Mouse (Mus musculus) MEL (cell line): ENCODE measurements around the gene Olfr520. TPM values are rescaled to one million over a fixed set of nuclear protein-coding genes. Genes with fewer than 3 reads are reported as not detected.

ENCODE experiments used
- polyA plus RNA-seq, 2 experiments: library from polyadenylated mRNA; stranded (reverse) in 1 of 2; unstranded in 1 of 2; fragments of >175 nt in 1 of 2; fragments of >200 nt in 1 of 2; gene quantifications; 2 replicates each; pipeline versions ENCODE4 v1.2.1 to v1.2.4; 2012; ENCODE audit warnings: low replicate concordance in 2 of 2, low read depth in 1 of 2; ENCODE audit not compliant: insufficient read length in 2 of 2, insufficient read depth in 1 of 2, missing spikeins in 1 of 2
- total RNA-seq: library from RNA; depleted of rRNA; stranded (reverse); fragments of 300-350 nt; gene quantifications from 2 replicates; pipeline ENCODE4 v1.2.3, GENCODE M21; 2012; rRNA removed

Olfr520 gene
- total and polyA plus RNA-seq, 3 experiments = not detected

Other genes with a start within 250 kb of the Olfr520 start
- gene Rps3, start 246.5 kb upstream of the Olfr520 start, total RNA-seq = 2,066 and 2,287 TPM in 2 replicates
- 1,000 to 10,000 TPM in 1 of 2 experiments, 100 to 1,000 TPM in 1; 157 to 1,899 TPM for gene Rps3, start 246.5 kb upstream of the Olfr520 start, polyA plus RNA-seq
- gene Arrb1, start 194.8 kb upstream of the Olfr520 start, total RNA-seq = 44.3 and 62.7 TPM in 2 replicates
- 10 to 100 TPM; 27.0 to 67.7 TPM for gene Arrb1, start 194.8 kb upstream of the Olfr520 start, polyA plus RNA-seq
- gene Tpbgl, start 103.2 kb upstream of the Olfr520 start, total RNA-seq = not detected in 2 replicates
- gene Tpbgl, start 103.2 kb upstream of the Olfr520 start, polyA plus RNA-seq = not detected
- gene Slco2b1, start 18.9 kb upstream of the Olfr520 start, total RNA-seq = not detected in 2 replicates
- under 1 TPM in 1 of 2 experiments, not detected in 1; 0.06 TPM for gene Slco2b1, start 18.9 kb upstream of the Olfr520 start, polyA plus RNA-seq
- gene Olfr521, start 33.2 kb downstream of the Olfr520 start, total RNA-seq = not detected in 2 replicates
- gene Olfr521, start 33.2 kb downstream of the Olfr520 start, polyA plus RNA-seq = not detected
- gene Neu3, start 98.1 kb downstream of the Olfr520 start, total RNA-seq = 3.0 and 3.1 TPM in 2 replicates
- gene Neu3, start 98.1 kb downstream of the Olfr520 start, polyA plus RNA-seq = 1 to 10 TPM in 1 of 2 experiments, not detected in 1; 3.5 TPM
- 0.42 and 0.58 TPM in 2 replicates for gene Xrra1, start 128.8 kb downstream of the Olfr520 start, total RNA-seq
- gene Xrra1, start 128.8 kb downstream of the Olfr520 start, polyA plus RNA-seq = 1 to 10 TPM in 1 of 2 experiments, not detected in 1; 1.2 TPM
- 203 and 241 TPM in 2 replicates for gene Spcs2, start 133.2 kb downstream of the Olfr520 start, total RNA-seq
- gene Spcs2, start 133.2 kb downstream of the Olfr520 start, polyA plus RNA-seq = 100 to 1,000 TPM in 1 of 2 experiments, not detected in 1; 152 TPM